Mouse (Mus musculus): ENCODE measurements at regions not wholly inside any gene's neighbourhood (a gene's known extent, or its start where the extent isn't known, plus 50 kb on each side); places are given as distances from the start of the nearest gene placed in this dataset.

GRCm38 (mm10) chr1:30061242-30061641, 812.5 kb downstream of the Phf3 start:
- Histone ChIP-seq H3K27me3 (ENCODE audit: control insufficient read depth, insufficient read depth, low read length) (no peaks in the 10 kb centered on the region), H3K4me3 (ENCODE audit: low read depth, low read length) (no peak overlapping the region), H3K4me1 (replicated peaks; ENCODE audit: control insufficient read depth, insufficient read depth, low read length) (no peaks in the 10 kb centered on the region), H3K36me3 (ENCODE audit: control insufficient read depth, insufficient read depth, low read length) (no peaks in the 10 kb centered on the region), H3K9ac (ENCODE audit: low read length) (no peak overlapping the region), H3K27ac (ENCODE audit: low read depth, low read length) (no peak overlapping the region), H3K9me3 (ENCODE audit: control insufficient read depth, low read length) (no peaks in the 10 kb centered on the region), H3K4me2 (ENCODE audit: low read depth, low read length, severe bottlenecking) (no peak overlapping the region)
- DNase-seq (ENCODE audit: low spot score) (no peak), ATAC-seq (replicated peaks; ENCODE audit: low FRiP score) (peak; percentile 42)
- WGBS: 87% methylated on average over 2 of the region's 2 CpGs

GRCm38 (mm10) chr1:30060806-30061205, 812.9 kb downstream of the Phf3 start:
- Histone ChIP-seq H3K27ac (ENCODE audit: low read depth, low read length) (no peak overlapping the region), H3K4me2 (ENCODE audit: low read depth, low read length, severe bottlenecking) (no peak overlapping the region), H3K27me3 (ENCODE audit: control insufficient read depth, insufficient read depth, low read length) (no peaks in the 10 kb centered on the region), H3K4me3 (ENCODE audit: low read depth, low read length) (no peak overlapping the region), H3K36me3 (ENCODE audit: control insufficient read depth, insufficient read depth, low read length) (no peaks in the 10 kb centered on the region), H3K9me3 (ENCODE audit: control insufficient read depth, low read length) (no peaks in the 10 kb centered on the region), H3K9ac (ENCODE audit: low read length) (no peak overlapping the region), H3K4me1 (replicated peaks; ENCODE audit: control insufficient read depth, insufficient read depth, low read length) (no peaks in the 10 kb centered on the region)
- DNase-seq (ENCODE audit: low spot score): no peak
- 36% methylated on average over 1 of the region's 1 CpGs for WGBS
- peak; percentile 88 for ATAC-seq (replicated peaks; ENCODE audit: low FRiP score)

DNA sequence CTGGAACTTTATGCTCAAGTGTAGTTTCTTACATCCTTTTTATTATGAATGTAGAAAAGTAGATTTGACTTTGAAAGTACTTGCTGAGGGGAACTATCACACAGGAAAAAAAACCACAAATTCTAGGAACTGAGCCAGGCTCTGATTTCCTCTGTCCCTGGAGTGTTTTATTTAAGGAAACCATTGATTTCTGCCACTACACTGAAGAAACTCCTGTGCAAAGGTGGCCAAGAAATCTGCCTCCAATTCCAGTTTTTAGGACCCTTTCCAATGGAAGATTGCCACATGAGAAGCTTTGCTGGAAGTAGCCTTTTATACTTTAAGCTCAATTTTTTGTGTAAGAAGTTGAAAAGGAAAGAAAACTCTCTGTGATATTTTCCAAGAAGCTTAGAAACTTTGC, 856.1 kb downstream of the Phf3 start:
- H3K27ac ChIP-seq (ENCODE audit: low read depth, low read length): no peak overlapping the region
- no peak overlapping the region for H3K4me3 ChIP-seq (ENCODE audit: low read depth, low read length)
- DNase-seq (ENCODE audit: low spot score) (no peak), ATAC-seq (replicated peaks; ENCODE audit: low FRiP score) (no peak)
- H3K36me3 ChIP-seq (ENCODE audit: control insufficient read depth, insufficient read depth, low read length): no peaks in the 10 kb centered on the region
- no peaks in the 10 kb centered on the region for H3K27me3 ChIP-seq (ENCODE audit: control insufficient read depth, insufficient read depth, low read length)
- no peaks in the 10 kb centered on the region for H3K4me1 ChIP-seq (replicated peaks; ENCODE audit: control insufficient read depth, insufficient read depth, low read length)
- no peak overlapping the region for H3K9ac ChIP-seq (ENCODE audit: low read length)
- H3K4me2 ChIP-seq (ENCODE audit: low read depth, low read length, severe bottlenecking): no peak overlapping the region
- H3K9me3 ChIP-seq (ENCODE audit: control insufficient read depth, low read length): no peaks in the 10 kb centered on the region

DNA sequence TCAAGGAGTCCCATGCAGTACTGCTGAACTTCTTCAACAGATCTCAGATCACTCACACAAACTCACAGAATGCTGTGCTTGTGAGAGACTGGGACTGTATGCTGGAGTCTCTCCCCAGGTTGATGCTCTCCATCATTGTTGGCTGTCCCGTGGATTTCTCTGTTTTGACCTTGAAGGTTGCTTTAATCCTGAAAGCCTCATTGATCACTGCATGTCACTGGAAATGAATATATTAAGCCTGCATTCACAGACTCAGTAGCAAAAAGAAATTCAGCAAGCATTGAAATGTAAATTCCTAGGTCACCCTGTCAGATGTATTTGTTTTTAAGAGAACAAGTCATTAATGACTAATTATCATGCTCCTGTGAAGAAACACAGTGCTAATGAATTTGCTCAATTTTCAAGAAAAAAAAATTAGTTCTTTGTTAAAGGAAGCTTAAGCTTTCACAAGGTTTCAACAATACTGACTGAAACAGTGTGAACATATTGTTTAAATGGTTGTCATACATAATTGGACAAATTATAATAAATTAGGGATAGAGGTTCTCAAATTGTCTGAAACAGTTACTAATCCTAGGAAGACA, 864.9 kb downstream of the Phf3 start:
- no peak for DNase-seq (ENCODE audit: low spot score)
- 11% methylated on average over 1 of the region's 1 CpGs for WGBS

More for the DNA sequence above, 864.9 kb downstream of the Phf3 start:
- no peak overlapping the region for H3K4me3 ChIP-seq (ENCODE audit: low read depth, low read length)
- H3K27ac ChIP-seq (ENCODE audit: low read depth, low read length): no peak overlapping the region
- no peaks in the 10 kb centered on the region for H3K36me3 ChIP-seq (ENCODE audit: control insufficient read depth, insufficient read depth, low read length)
- ATAC-seq (replicated peaks; ENCODE audit: low FRiP score): peak; percentile 89
- no peak overlapping the region for H3K4me2 ChIP-seq (ENCODE audit: low read depth, low read length, severe bottlenecking)
- H3K4me1 ChIP-seq (replicated peaks; ENCODE audit: control insufficient read depth, insufficient read depth, low read length): no peaks in the 10 kb centered on the region
- H3K9me3 ChIP-seq (ENCODE audit: control insufficient read depth, low read length): no peaks in the 10 kb centered on the region
- H3K9ac ChIP-seq (ENCODE audit: low read length): no peak overlapping the region
- no peaks in the 10 kb centered on the region for H3K27me3 ChIP-seq (ENCODE audit: control insufficient read depth, insufficient read depth, low read length)
